Mouse (Mus musculus): ENCODE data around the gene Plac8.

The Plac8 gene

GRCm38 (mm10) chr5:100572069-100572468 is at the start of gene Plac8:
Gene Plac8 (minus strand): TSS chr5:100572245.
- no peak for DNase-seq (ENCODE audit: low spot score in 2 of 2)

- DNase-seq (ENCODE audit: low spot score in 2 of 2) = no peak
These were observed 48.9 kb upstream of the Plac8 start for GRCm38 (mm10) chr5:100620952-100621351.

GRCm38 (mm10) chr5:100619586-100620275 is 47.7 kb upstream of the Plac8 start:
- no peak for DNase-seq (ENCODE audit: low spot score in 2 of 2)

- no peak for DNase-seq (ENCODE audit: low spot score in 2 of 2)
These were observed 42.1 kb upstream of the Plac8 start for GRCm38 (mm10) chr5:100613896-100614768.

GRCm38 (mm10) chr5:100607868-100608267 is 35.8 kb upstream of the Plac8 start:
- no peak for DNase-seq (ENCODE audit: low spot score in 2 of 2)

GRCm38 (mm10) chr5:100607090-100607762 is 35.2 kb upstream of the Plac8 start:
- no peak for DNase-seq (ENCODE audit: low spot score in 2 of 2)

- no peak for DNase-seq (ENCODE audit: low spot score in 2 of 2)
These were observed 33.8 kb upstream of the Plac8 start for GRCm38 (mm10) chr5:100605828-100606229.

- no peak for DNase-seq (ENCODE audit: low spot score in 2 of 2)
These were observed 32.0 kb upstream of the Plac8 start for GRCm38 (mm10) chr5:100604061-100604460.

GRCm38 (mm10) chr5:100601864-100602263 is 29.8 kb upstream of the Plac8 start:
- DNase-seq (ENCODE audit: low spot score in 2 of 2) = no peak

GRCm38 (mm10) chr5:100598961-100599463 is 27.0 kb upstream of the Plac8 start:
- no peak for DNase-seq (ENCODE audit: low spot score in 2 of 2)

- DNase-seq (ENCODE audit: low spot score in 2 of 2) = peak in 1 of 2 experiments; percentile 84
These were observed 25.9 kb upstream of the Plac8 start for GRCm38 (mm10) chr5:100597886-100598485.

- DNase-seq (ENCODE audit: low spot score in 2 of 2) = no peak
These were observed 24.0 kb upstream of the Plac8 start for GRCm38 (mm10) chr5:100595999-100596398.

GRCm38 (mm10) chr5:100594803-100595467 is 22.9 kb upstream of the Plac8 start:
- DNase-seq (ENCODE audit: low spot score in 2 of 2) = no peak

- DNase-seq (ENCODE audit: low spot score in 2 of 2) = no peak
These were observed 18.5 kb upstream of the Plac8 start for GRCm38 (mm10) chr5:100590505-100590904.

GRCm38 (mm10) chr5:100587626-100588025 is 15.6 kb upstream of the Plac8 start:
- no peak for DNase-seq (ENCODE audit: low spot score in 2 of 2)

GRCm38 (mm10) chr5:100587136-100587535 is 15.1 kb upstream of the Plac8 start:
- no peak for DNase-seq (ENCODE audit: low spot score in 2 of 2)

GRCm38 (mm10) chr5:100585657-100586056 is 13.6 kb upstream of the Plac8 start:
- DNase-seq (ENCODE audit: low spot score in 2 of 2) = no peak

GRCm38 (mm10) chr5:100585206-100585644 is 13.2 kb upstream of the Plac8 start:
- peak in 1 of 2 experiments; percentile 36 for DNase-seq (ENCODE audit: low spot score in 2 of 2)

- DNase-seq (ENCODE audit: low spot score in 2 of 2) = no peak
These were observed 11.0 kb upstream of the Plac8 start for GRCm38 (mm10) chr5:100583066-100583465.

GRCm38 (mm10) chr5:100582435-100582826 is 10.4 kb upstream of the Plac8 start:
- DNase-seq (ENCODE audit: low spot score in 2 of 2) = no peak
